Mouse (Mus musculus) regulatory T cell (primary cell): ENCODE data around the gene Pmel.
"Not testable (repeated sequence)": the region's sequence is repeated elsewhere in the genome, so short reads cannot be mapped to it uniquely, and the experiment has no call there.

Source experiments
- in situ Hi-C: fragments of 300-600 bp; cut with MboI, MseI; formaldehyde crosslinking; loops from one replicate; pipeline ENCODE4 v1.15.1; 2025; ENCODE audit warnings: high pct_unique_total_duplicates

Gene Pmel

DNA sequence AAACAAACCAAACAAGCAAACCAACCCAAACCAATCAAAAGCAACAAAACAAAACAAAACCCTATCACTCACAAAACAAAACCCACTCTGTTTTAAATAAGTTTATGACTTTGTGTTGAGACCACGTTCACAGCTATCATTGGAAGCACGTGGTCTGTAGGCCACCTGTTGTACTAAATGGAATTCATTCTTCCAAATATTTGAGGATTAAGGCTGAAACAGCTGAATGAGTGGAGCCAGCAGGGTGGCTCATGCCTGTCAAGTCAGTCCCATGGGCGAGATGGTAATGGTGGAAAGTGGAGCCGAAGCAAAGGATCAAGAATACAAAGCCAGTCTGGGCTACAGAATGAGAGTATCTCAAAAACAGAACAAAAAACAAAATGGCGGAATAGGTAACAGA is 3.3 kb upstream of the Pmel start:
- in situ Hi-C loops: no loop called here

DNA sequence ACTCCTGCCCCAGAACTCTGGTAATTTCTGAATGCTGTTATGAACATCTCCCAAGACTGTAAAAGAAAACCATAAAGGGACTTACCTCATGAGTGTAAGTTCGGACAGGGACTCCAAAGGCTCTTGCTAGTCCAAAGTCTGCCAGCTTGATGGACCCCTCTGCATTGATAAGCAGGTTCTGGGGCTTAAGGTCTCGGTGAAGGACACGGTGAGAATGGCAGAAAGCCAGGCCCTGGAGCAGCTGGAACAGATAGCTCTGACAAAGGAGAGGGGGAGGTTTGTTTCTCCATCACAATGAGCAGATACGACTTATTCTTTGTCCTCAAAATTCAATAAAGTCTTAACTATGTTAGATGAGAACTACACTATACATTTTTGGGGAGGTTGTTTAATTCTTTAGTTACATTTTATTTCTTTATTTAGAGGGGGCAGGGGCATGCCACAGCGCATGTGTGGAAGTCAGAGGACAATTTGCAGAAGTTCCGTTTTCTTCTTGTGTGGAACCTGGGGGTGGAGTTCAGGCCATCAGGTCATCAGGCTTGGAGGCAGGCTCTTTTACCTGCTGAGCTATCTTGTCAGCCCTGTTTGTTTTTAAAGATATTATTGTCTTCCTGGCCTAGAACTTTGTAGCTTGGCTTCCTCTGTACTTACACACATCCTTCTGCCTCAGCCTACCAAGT is 1.5 kb upstream of the Pmel start:
- in situ Hi-C loops: no loop called here

DNA sequence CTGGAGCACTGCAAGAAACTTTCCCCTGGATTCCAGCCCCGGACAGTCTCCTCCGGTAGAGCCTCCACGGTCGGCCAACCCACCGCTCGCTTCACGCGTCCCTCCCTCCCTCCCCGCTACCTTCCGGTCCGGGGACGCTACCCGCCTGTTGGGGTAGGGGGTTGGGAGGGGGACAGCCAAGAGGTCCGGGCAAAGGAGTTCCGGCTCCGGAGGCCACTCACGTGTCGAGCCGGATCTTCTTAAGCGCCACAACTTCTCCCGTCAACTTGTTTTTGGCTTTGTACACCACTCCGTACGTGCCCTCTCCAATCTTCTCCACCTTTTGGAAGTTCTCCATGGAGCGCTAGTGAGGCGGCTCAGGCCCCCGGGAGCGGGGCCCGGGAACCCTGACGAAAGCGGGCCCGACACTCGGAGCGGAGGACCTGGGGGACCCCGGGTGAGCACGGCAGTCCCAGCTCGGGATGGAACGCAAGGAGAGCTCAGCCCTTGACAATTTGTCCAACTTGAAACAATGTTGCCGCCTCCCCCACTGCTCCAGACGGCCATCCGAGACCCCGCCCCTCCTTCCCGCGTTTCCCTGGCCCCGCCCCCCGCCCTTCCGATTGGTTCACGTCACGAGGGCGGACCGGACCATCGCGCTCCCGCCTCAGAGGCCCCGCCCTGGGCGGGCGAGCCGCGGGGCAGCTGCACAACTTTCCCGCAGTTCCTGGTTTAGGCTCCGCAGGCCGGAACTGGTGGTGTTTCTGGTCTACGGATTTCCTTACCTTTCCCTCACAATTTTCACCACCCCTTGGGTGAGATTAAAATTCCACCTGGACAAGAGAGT is 709 bp downstream of the Pmel start, which contains the start of gene Cdk2:
Gene Cdk2, minus strand, starts transcription at position 541 of the 826 bp plus-strand sequence.
- in situ Hi-C loops: no loop called here

DNA sequence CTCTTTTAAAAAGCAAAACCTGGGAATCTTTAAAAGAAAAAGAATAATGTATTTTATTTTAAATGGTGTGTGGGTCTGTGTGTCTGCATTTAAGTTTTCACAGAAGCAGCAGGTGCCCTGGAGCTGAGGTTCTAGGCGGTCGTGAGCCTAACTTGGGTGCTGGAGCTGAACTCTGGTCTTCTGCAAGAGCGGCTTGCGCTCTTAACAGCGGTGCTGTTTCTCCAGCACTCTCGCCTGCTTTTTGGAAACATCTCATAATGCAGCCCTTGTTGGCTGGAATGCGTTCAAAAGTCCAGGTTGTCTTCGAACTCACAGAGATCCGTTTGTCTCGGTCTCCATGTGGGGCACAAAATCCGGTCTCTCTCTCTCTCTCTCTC is 1.3 kb downstream of the Pmel start:
- in situ Hi-C loops: no loop called here

DNA sequence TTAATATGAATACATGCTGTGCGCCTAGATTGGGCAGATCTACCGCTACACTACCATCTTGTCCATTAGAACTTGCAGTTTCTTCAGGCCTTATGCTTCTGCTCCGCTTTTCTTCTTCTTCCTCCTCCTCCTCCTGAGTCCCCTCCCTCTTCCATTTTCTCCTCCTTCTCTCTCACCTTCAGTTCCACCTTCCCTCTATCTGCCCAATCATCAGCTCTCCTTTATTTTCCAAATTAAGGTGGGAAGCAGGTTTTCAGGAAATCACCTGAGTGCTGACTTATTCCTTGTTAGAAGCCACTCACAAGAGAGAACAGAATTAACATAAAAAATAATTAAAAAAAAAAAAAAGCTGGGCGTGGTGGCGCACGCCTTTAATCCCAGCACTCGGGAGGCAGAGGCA is 7.3 kb downstream of the Pmel start:
- in situ Hi-C loops: not testable (repeated sequence)

DNA sequence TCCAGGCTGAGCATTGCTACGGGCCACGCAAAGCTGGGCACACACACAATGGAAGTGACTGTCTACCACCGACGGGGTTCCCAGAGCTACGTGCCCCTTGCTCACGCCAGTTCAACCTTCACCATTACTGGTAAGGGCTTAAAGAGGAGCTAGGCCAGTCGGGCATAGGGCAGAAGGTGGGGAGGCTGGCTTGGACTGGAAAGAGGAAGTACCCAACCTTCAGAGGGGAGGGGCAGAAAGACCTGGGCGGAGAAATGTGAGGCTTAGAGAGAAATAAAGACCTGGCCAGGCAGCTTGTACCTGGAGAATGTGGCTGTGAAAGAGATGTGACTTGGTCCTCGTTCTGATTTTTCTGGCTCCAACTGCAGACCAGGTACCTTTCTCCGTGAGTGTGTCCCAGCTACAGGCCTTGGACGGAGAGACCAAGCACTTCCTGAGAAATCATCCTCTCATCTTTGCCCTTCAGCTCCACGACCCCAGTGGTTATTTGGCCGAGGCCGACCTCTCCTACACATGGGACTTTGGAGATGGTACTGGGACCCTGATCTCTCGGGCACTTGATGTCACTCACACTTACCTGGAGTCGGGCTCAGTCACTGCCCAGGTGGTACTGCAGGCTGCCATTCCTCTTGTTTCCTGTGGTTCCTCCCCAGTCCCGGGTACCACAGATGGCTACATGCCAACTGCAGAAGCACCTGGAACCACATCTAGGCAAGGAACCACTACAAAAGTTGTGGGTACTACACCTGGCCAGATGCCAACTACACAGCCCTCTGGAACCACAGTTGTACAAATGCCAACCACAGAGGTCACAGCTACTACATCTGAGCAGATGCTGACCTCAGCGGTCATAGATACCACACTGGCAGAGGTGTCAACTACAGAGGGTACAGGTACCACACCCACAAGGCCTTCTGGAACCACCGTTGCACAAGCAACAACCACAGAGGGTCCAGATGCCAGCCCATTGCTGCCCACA is 11.9 kb downstream of the Pmel start:
- in situ Hi-C loops: no loop called here

DNA sequence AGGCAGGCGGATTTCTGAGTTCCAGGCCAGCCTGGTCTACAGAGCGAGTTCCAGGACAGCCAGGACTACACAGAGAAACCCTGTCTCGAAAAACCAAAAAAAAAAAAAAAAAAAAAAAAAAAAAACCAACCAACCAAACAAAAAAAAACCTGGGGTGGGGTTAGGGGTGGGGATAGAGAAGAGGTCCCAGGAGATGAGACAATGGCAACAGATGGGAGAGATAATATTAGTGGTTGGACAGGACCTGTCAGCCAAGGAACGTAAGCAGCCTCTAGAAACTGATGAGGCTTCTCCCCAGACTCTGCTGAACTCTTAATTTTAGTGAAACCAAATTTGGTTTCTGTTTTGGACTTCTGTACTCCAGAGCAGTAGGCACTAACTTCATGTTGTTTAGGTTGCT is 21.5 kb downstream of the Pmel start:
- in situ Hi-C loops: not testable (repeated sequence)

DNA sequence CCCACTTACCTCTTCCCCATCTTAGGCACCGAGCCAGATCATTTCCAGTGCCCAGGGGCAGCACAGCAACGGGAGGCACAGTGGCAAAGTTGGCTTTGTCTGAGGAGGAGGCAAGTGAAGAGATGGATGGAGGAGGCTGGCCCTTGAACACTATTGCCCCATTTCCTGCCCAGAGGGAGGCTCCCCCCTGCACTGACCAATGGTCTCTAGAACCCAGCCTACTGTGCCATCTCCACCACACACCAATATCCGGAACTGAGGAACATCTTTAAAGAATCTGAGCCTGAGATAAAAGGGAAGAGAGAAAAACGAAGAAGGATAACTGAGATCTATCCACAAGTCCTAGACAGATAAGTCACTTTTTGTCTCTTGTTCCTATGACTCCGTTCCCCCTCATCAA is 24.1 kb downstream of the Pmel start:
- in situ Hi-C loops: no loop called here

DNA sequence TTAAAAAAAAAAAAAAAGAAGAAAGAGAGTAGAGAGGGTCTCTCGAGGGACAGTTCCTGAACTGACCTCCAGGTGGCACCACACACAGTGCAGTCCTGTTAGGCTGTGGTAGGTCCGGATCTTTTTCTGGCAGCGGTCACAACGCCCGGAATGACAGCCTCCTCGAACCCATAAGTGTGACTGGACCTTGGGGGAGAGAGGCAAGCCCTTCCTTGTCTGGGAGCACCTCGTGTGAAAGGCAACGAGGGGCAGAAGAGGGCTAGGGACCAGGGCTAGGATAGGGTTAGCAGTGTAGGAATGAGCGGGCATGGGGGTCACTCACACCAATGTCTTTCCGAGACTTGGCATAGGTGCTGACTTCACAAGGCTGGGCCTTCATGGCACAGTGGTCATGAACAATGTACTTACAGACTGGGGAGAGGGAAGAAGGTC is 27.0 kb downstream of the Pmel start:
- in situ Hi-C loops: no loop called here

DNA sequence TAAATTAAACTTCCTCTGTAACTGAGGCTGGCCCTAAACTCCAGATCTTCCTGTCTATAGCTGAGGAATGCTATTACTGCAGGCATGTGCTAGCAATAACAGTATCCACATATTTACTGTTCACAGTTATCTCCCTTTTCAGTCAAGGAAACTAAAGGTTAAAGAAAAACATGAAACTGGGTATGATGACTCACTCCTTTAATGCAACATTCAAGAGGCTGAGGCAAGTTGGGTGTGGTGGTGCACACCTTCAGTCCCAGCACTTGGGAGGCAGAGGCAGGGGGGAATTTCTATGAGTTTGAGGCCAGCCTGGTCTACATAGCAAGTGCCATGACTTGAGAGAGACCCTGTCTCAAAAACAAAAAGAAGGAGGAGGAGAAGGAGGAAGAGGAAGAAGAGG is 28.0 kb downstream of the Pmel start:
- in situ Hi-C loops: no loop called here

DNA sequence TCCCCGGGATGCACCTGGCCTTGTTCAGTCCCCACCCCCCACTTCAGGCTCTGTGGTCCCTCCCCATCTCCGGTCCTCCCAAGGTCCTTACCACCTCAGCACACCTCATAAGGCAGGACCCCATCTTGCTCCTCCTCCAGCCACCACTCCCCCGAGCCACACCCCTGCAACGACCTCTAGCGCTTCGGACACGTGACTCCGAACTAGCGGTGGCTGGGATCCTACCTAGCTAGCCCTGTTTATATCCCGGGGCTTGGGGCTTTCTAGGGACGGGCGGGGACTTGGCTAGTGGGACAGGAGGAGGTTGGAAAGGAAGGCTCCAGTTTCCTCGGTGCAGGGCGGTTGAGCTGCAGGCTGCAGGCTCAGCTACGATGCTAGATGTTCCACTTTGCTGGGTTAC is 33.4 kb downstream of the Pmel start:
- in situ Hi-C loops: no loop called here

DNA sequence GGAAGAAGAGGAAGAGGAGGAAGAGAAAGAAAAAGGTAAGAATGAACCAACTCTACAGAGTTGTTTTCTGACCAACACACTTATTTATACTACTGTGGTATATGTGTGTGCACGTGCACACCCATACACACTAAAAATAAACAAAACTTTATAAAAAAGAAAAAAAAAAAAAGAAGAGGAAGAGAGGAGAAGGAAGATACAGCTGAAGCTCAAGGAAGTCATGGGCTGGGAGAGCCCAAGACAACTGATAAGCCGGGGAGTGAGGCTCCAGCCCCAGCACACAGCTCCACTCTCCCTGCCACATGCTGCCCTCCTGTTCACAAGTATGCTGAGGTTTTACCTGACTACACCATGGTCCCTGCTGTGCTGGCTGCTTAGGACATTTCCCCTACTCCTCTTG is 36.3 kb downstream of the Pmel start:
- in situ Hi-C loops: no loop called here

DNA sequence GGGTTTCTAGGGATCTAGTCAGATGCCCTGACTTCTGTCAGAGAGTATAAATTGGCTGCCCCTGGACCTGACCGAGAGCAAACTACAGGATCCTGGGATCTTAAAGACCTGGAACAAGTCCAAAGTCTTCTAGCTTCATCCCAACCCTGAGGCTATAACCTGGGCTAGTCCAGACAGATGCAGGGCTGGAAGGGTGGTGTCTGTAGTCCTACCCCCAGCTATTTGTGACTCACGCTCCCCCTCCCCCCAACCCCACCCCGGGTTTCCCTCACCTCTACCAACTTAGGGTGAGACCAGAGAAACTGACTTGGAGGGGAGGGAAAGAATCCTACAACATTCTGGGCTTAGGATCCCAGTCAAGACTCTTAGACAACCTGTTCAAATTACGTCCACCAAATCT is 38.6 kb downstream of the Pmel start:
- in situ Hi-C loops: no loop called here

DNA sequence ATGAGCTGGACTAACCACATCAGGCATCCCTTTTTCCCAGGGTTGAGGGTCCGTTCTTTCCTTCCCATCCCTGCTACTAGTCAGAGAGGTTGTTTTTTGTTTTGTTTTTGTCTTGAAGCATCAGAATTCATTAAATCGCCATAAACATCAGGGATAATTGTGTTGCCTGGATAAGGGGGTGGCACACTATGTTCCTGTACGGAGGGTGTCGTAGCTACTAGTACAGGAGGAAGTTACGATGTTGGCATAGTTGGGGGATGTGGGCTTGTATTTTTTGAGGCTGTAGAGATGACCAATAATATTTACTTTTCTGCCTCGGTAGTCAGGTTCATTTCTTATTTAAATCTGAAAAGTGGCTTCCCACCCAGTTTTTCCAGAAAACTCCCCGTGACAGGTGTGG is 39.2 kb downstream of the Pmel start:
- in situ Hi-C loops: no loop called here

DNA sequence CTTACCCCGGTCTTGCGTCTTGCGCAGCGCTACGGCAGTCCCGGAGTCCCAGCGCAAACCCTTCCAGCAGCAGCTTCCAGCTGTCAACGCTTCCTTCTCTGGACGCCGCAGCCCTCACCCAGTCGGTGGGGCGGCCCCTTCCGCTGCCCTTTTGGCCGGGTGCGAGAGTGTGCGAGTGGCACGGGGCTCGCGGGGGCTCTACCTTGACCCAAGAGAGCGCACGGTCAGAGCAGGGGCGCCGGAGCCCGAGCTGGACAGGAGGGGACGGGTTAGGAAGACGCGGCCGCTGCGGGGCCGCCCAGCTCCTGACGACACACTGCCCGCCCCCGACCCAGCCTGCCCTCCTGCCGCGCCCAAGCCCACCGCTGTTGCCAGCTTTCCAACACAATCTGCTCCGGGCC is 39.8 kb downstream of the Pmel start:
- in situ Hi-C loops: no loop called here

DNA sequence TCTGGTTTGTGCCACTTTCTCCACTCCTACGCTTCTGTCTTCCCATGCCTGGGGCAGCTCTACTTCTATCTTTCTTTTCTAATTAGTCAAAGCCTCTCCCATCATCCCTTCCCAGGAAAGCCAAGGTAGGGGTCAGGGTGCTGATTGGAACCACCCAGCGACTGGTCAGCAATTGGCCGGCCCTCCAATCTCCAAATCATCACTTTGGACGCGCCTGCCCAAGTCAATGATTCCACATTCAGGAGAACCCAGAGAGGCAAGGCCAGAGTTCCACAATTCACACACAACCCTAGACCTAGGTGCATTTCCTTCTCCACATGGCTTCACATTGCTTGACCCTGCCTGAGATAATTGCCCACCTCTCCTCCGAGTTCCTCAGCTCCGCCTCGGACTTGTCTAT is 40.2 kb downstream of the Pmel start:
- in situ Hi-C loops: no loop called here

DNA sequence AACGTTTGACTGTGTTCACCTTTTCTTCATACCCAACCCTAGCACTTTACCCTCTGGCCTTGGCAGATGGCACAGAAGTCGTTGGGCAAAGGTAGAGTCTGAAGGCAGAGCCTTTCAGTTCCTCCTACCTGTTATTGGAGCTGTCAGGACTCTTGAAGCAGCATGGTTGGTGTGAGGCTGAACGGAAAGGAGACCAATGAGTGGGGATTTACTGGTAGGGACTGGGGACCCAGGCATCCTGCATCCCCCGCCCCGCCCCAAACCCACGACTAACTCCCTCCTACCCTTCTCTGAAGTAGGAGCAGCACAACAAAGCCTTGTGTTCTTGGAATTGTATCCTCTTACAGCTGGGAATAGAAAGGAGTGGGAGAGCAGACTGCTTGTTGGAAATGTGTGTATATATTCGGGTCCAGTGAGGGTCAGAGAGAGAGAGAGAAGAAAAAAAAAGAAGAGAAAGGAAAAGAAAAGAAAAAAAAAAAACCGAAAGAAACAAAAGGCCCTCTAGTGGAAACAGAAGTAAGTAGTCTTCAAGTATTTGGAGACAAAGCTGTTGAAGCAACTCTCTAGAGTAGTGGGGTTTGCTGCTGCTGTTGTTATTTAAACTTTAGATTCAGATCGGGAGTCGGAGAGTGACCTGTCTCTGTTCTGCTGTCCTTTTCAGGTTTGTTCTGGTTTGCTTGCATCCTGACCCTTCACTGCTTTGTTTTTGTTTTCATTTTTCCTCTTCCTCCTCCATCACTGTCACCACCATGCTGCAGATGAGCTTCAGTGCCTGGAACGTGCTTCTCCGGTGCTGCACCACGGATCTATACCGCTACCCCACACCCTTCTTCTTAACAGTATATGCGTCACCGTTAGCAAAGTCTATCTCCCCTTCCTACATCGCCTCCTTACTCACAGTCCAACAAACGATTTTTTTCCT is 40.9 kb downstream of the Pmel start, which contains the start of gene Dgka:
Gene Dgka, minus strand, starts transcription at position 176 of the 922 bp plus-strand sequence.
- in situ Hi-C loops: no loop called here

DNA sequence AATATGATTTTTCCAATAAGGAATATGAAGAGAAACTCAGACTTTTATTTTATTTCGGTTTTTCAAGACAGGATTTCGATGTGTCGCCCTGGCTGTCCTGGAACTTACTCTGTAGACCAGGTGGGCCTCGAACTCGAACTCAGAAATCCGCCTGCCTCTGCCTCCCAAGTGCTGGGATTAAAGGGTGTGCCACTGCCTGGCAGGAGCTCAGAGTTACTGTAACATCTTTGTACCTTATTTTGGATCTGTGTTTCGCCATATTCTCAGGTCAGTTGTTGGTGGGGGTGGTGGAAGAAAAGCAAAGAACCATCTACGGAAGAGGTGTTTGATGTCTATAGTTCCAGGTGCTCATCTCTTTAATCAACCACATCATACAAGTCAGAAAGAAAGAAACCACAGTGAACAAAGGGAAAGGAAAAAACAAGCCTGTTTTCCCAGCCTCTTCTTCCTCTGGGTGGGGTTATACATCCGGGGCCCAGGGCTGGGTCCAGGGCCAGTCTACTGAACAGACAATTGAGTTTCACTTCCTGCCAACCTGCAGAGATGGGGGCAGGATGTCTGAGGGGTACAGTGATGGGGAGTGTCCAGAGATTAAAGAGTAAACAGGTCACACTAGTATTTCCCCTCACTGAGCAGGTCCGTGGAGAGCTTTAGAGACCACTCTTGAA is 42.1 kb downstream of the Pmel start:
- in situ Hi-C loops: no loop called here

DNA sequence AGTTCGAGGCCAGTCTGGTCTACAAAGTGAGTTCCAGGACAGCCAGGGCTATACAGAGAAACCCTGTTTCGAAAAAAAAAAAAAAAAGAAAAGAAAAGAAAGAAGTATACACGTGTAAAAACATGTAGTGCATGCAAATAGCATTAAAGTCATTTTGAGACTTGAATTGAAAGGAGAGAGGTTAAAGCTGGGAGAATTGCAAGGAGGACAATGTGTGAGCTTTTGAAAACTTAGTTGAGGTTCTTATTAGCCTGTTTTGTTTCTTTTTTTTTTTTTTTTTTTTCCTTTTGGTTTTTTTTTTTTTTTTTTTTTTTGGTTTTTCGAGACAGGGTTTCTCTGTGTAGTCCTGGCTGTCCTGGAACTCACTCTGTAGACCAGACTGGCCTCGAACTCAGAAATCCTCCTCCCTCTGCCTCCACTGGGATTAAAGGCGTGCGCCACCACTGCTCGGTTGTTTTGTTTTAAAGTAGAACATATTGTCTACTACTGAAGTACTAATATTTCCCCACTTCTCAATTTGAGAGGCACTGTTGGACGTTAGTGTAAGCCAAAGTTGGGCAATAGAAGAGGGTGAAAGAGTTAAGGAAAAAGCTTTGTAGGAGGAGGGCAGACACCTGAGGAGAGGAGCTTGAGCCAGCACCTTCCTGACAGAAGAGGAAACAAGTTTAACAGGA is 43.1 kb downstream of the Pmel start:
- in situ Hi-C loops: no loop called here
